Mouse (Mus musculus) gastrocnemius, adult 8-10 months (tissue): ENCODE measurements around the gene Cdk11b. TPM values are rescaled to one million over a fixed set of nuclear protein-coding genes. Genes with fewer than 3 reads are reported as not detected.
A peak's percentile ranks its signal among the peaks of the same experiment; 100 is the strongest.

Experiments used
- DNase-seq, 2 experiments: peaks; one replicate each; pipeline ENCODE4 v3.0.0; 2022; ENCODE audit warnings: low spot score in 2 of 2
- total RNA-seq, 4 experiments: library from RNA; stranded (reverse); gene quantifications; 2 replicates each; pipeline ENCODE4 v1.2.4; 2022

Gene Cdk11b
- 10 to 100 TPM; 22.7 to 30.1 (median 27.5) TPM for total RNA-seq

DNA sequence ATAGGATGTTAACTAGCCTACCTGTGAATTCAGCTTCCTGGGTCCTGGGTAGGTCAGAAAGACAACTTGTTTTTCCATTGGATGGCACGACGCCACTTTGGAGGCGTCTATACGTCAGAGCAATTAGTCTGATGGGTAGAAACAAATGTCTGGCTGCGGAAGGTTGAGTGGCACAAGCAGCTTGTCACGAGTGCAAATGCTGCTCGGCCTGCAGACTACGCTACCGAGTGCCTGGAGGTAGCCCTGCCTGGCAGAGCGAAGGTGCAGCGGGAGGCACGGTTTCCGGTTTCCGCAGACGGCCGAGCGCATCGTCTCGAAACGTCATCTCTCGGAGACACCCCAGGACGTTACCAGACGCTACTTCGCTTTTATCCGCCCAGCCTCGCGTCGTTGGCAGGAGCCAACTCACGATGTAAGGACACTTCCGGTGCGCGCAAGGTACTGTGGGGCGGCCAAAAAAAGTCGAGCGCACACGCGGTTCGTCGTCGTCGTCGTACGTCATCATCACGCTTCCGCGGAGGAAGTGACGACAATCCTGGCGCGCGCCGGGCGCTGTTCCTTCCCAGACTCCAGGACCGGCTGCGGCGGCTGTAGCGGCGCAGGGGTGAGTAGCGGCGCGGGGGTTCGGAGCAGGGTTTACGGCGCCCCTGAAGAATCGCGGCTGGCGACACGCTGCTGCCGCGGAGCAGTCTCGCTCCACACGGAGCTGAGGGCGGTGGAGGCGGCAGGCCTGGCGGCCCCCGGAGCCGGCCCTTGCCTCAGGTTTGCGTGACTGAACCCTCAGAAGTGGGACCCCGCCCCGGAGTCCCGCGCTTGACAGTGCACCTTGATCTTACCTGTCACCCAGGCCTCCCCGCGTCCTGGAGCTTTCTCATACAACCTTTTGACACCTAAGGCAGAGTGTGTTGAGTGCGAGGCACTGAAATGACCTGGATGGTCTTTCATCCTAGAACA, at the start of gene Cdk11b:
Gene Cdk11b, plus strand, starts transcription at position 517 of the 954 bp plus-strand sequence.
- DNase-seq, result peak; percentile 85 to 93

GRCm38 (mm10) chr4:155574931-155575330, 49.7 kb upstream of the Cdk11b start:
- DNase-seq, result no peak

DNA sequence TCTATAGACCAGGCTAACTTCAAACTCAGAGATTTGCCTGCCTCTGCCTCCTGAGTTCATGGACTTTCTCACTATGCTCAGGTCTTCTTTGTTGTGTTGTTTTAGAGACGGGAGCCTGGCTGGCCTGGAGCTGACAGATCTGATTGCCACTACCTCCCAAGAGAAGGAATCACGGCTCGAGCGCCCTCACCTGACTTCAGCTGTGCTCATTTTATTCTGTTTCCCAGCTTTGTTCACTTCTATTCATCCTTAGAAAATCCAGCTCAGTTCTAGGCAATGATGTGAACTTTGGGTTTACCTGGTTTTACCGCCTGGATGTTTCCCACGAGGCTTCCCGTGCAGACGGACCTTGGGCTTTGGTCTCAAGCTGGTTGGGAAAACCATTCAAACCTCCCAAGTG, 49.1 kb upstream of the Cdk11b start:
- DNase-seq, result no peak

- DNase-seq, result peak in 1 of 2 experiments; percentile 28
Observed at GRCm38 (mm10) chr4:155577132-155577531, 47.5 kb upstream of the Cdk11b start.

DNA sequence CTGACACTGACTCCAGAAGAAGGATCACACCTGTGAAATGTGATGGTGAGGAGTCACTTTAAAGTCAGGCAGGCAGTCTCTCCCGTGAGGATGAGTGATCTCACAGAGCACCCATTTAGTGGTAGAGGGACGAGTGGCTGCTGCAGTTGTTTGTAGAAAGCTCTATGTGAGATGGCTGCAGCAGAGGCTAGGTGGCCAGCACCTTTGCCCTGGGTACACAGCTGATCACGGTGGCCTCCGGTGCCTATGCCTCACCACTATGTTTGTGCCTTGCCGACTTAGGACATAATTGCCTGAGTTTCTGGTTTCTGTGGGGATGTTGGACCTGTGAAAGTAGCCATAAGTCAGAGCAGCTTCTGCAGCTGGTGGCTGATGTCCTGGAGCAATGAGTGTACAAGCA, 46.9 kb upstream of the Cdk11b start:
- DNase-seq, result no peak

GRCm38 (mm10) chr4:155578336-155579125, 46.1 kb upstream of the Cdk11b start:
- DNase-seq, result peak; percentile 74 to 79

DNA sequence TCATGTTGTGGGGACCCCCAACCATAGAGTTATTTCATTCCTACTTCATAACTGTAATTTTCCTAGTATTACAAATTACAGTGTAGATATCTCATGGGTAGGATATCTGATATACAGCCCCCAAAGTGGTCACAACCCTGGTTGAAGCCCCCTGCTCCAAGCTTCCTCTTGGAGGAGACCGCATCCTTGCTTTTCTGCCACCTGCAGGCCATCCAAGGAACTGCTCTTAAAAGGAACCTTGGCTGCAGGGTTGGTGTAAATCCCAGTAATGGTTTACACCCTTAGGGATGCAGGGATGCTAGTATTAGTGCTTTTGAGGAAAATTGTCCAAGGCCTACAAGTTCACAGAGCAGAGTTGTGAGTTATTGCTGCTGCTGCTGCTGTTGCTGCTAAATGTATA, 44.2 kb upstream of the Cdk11b start:
- DNase-seq, result no peak

DNA sequence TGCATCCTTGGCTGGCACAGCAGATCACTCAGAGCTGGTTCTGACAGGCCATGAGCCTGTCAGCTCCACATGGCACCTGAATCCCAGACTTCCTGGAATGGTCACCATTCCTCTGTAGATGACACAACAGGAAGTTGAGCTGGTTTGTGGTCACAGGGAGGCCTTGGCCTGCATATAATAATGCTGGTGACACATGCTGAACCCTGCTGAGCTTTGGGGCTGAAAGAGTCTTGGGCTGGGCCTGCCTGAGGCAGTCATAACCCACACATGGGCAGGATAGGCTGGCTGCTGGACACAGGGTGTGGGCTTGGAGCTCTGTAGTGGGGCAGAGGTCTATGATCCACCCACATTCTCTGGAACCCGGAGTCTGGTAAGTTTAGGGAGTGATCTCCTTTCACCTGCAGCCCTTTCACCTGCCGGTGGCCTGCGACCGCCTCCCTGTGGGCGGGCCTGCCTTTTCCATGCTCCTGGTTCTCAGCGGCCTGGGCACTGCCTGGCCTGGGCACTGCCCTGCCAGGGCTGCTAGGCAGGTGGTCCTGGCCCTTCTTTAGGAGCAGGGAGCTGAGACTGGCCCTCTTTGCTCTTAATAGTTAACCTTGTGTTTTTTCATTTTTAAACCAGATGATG, 42.3 kb upstream of the Cdk11b start:
- DNase-seq, result no peak

GRCm38 (mm10) chr4:155589356-155589755, 35.3 kb upstream of the Cdk11b start:
- no peak for DNase-seq

- no peak for DNase-seq
Observed at GRCm38 (mm10) chr4:155591012-155591719, 33.5 kb upstream of the Cdk11b start.

DNA sequence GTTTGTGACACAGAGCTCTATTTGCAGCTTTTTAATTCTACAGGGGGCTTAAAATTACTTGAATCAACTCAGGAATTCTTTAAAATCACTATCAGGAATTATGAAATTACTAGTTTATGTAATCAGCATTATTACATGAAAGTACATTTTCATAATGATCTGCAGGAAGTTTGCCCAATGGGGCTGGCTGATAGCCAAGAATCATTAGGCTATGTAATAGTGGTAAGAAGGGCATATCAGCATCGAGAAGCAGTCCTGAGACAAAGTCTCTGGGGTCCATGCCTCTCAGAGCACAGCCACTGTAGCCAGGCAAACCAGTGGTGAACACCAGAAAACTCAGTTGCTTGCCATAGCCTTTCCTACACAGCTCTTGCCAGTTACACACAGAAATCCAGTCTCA, 30.9 kb upstream of the Cdk11b start:
- DNase-seq, result no peak

GRCm38 (mm10) chr4:155595777-155596176, 28.9 kb upstream of the Cdk11b start:
- no peak for DNase-seq

GRCm38 (mm10) chr4:155596606-155597005, 28.0 kb upstream of the Cdk11b start:
- DNase-seq, result no peak

DNA sequence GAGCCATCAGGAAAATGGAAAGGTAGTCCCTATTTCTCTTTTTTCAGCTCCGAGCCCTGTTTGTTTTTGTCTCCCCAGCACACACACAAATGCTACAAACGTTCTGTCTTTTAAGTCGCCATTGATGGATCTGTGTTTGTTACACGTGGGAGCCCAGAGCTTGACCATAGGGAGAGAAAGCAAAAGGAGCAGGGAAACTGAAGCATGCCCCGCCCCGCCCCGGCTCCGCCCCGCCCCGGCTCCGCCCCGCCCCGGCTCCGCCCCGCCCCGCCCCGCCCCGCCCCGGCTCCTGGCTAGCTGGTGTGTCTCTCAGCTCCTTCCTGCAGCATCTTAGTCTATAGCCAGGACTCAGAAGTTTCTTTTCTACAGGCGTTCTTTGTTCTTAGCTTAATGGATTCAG, 26.1 kb upstream of the Cdk11b start:
- no peak for DNase-seq

DNA sequence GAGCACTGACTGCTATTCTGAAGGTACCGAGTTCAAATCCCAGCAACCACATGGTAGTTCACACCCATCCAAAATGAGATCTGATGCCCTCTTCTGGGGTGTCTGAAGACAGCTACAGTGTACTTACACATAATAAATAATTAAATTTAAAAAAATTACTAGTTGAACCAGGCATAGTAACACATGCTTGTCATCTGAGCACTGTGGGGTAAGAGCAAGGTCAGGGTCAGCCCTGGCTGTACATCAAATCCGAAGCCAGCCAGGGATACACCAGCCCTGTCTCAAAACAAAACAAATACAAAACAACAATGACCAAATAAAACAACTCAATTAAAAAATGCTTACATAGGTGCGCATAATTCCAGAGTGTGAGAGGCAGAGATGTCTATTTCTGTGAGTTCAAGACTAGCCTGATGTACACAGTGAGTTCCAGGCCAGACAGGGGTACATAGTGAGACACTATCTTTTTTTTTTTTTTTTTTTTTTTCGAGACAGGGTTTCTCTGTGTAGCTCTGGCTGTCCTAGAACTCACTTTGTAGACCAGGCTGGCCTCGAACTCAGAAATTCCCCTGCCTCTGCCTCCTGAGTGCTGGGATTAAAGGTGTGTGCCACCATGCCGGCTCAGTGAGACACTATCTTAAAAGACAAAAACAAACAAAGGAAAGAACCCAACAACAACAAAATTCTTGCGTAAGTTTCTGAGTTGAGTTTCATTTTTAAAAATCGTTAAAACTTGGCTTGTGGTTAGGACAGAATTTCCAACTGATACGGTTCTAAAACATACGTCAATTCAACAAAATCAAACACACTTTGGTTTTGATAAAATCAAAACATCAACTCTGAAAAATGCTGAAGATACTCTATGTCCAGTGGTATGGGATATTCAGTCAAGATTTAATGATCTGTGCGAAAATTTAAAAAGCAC, 24.5 kb upstream of the Cdk11b start:
- no peak for DNase-seq

DNA sequence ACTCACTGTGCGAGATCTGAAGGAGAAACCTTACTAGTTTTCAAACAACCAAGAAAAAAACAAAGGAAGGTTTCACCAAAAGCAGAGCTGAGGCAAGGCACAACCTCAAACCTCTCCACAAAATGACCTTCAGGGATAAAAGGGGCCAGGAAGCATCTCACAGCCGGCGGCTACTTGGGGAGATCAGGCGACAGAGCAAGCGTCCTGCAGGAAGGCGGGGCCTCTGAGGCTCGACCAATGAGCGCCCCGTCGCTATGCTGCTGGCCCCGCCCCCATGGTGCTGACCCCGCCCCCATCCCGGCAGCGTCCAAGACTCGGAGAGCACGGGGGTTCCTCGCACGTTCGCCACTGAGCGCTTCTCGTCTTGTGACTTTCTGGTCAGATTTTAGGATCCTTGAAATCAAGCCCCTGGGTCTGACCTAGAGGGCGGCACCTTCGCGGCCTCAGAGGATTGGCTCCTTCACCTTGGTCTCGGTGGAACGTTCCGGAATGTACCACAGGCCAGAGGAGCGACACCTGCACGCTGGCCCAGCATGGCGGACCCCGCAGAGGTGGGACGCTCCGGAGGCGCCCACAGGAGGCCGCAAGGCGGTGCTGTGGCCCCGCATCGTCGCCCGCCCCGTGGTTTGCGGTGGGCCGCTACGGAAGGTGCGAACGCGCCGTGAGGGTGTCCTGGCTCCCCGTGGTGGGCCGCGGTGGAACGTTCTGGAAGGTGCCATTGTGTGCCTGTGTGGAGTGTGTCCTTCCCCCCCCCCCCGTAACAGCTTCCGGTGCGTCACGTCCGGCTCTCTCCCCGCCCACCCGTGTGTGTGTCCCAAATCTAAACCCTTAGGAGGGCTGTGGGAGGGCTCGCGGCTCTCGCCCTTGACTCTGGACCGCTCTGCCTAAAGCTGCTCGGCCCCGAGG, 23.3 kb upstream of the Cdk11b start, which contains the start of gene Slc35e2:
Gene Slc35e2, plus strand, starts transcription at position 326 of the 906 bp plus-strand sequence.
- peak; percentile 87 for DNase-seq

GRCm38 (mm10) chr4:155601997-155602456, 22.6 kb upstream of the Cdk11b start:
- no peak for DNase-seq

- no peak for DNase-seq
Observed at GRCm38 (mm10) chr4:155602753-155603152, 21.9 kb upstream of the Cdk11b start.

DNA sequence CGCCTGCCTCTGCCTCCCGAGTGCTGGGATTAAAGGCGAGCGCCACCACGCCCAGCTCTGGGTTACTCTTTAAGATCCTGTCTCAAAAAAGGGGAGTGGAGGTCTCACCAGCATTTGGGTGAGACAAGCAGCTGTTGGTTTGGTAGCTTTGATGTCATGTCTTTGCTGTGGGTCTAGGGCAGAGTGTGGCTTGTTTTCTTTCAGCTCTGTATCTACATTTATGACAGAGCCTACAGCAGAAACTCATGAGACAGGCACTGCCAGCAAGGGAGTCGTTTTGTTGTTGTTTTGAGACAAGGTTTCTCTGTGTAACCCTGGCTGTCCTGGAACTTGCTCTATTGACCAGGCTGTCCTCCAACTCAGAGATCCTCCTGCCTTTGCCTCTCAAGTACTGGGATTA, 20.9 kb upstream of the Cdk11b start:
- DNase-seq, result no peak
